In the genomic region with DNA sequence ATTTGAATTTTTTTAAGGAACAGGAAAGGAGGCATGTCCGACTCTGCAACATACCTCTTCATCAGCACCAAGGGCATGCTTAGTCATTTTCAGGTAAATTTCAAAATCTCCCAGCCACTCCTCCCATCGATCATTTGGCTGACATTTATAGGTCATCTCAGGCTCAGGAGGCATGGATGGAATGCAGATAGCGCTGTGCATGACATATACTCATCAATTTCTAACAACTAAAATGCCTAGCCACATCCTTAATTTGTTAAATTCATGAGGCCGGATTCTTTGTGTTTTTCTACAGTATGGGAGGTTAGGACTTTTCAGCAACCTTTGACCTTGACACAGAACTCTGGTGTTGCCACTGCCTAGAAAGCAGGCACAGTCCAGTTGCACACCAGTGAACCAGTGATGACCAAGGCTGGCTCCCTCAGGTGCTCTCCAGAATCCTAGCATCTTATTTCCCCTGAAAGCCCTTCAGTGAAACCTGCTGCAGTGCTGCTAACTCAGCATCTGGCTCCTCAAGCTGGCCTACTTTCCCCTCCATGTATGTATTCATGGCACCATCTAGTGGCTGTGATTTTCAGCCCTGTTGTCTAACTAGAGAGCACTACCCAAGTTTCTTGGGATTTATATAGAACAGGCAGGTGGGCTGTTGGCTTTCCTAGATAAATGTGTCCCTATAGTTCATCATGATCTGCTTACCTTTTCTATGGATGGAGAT, we compare ENCODE assay signal across 10 mouse cellular contexts. TPM values are rescaled to one million over a fixed set of nuclear protein-coding genes. Genes with fewer than 3 reads are reported as not detected.
DNase-seq lines count a peak whose midpoint lies in the region; ATAC-seq lines count a peak whose summit lies in the region.
"Had no signal": no experiment of that assay in that cellular context is flagged by ENCODE, and none has a peak within 500 bp of the region (broad histone marks: within the 10 kb centered on the region; RNA-seq: fewer than 3 reads in every experiment).

No protein-coding gene starts in this region.

- DNase-seq in heart, postnatal 10 days, result peak; percentile 48 to 57
- DNase-seq in heart, adult 11 months, result no peak
- peak; percentile 60 for DNase-seq in adrenal gland, postnatal 14 days
- DNase-seq in embryonic facial prominence, embryonic 14.5 days (ENCODE audit: low spot score), result peak; percentile 79
- DNase-seq in kidney, adult 18-20 months, result peak; percentile 12
- peak; percentile 54 to 70 for DNase-seq in left cerebral cortex, postnatal 36 days (ENCODE audit: low spot score in 2 of 2)
- DNase-seq in right cerebral cortex, adult 2 months (ENCODE audit: low spot score in 2 of 2), result peak; percentile 71 to 85

- no peak overlapping the region for H3K9ac ChIP-seq in embryonic facial prominence, embryonic 14.5 days (ENCODE audit: low read depth, low read length)
- H3K9ac ChIP-seq: heart, embryonic 13.5 days had no signal

- H3K27me3 ChIP-seq in embryonic facial prominence, embryonic 14.5 days (replicated peaks; ENCODE audit: control insufficient read depth, insufficient read depth, low read length), result no peaks in the 10 kb centered on the region
- H3K27me3 ChIP-seq: heart, embryonic 13.5 days had no signal

- intact Hi-C loops in heart, postnatal 10 days (cut with DNase I), result loop anchor here (2.0 kb wide), 1 partner anchor 1183 kb away; no protein-coding TSS in a partner anchor
- intact Hi-C loops in left cerebral cortex, postnatal 36 days (cut with DNase I), result loop anchor here (5.0 kb wide), 2 partner anchors 532 to 1182 kb away; no protein-coding TSS in a partner anchor

- H3K36me3 ChIP-seq in embryonic facial prominence, embryonic 14.5 days (ENCODE audit: control insufficient read depth, insufficient read depth, low read length), result no peaks in the 10 kb centered on the region
- H3K36me3 ChIP-seq: G1E; heart, embryonic 13.5 days had no signal

- WGBS in embryonic facial prominence, embryonic 14.5 days, result 72% methylated on average over 4 of the region's 4 CpGs

- H3K4me3 ChIP-seq in embryonic facial prominence, embryonic 14.5 days (ENCODE audit: low read depth, low read length), result no peak overlapping the region
- H3K4me3 ChIP-seq: heart, embryonic 13.5 days had no signal

- H3K27ac ChIP-seq in embryonic facial prominence, embryonic 14.5 days (replicated peaks; ENCODE audit: low read depth, low read length), result no peak overlapping the region
- H3K27ac ChIP-seq: heart, embryonic 13.5 days had no signal

- no peaks in the 10 kb centered on the region for H3K9me3 ChIP-seq in embryonic facial prominence, embryonic 14.5 days (ENCODE audit: control insufficient read depth, low read length)
- H3K9me3 ChIP-seq: heart, embryonic 13.5 days had no signal

- no peaks in the 10 kb centered on the region for H3K4me1 ChIP-seq in embryonic facial prominence, embryonic 14.5 days (ENCODE audit: control insufficient read depth, insufficient read depth, low read length)
- H3K4me1 ChIP-seq: heart, embryonic 13.5 days had no signal

- ATAC-seq in embryonic facial prominence, embryonic 14.5 days (ENCODE audit: low read depth), result peak; percentile 65; the same call in 1 of the 2 replicates
- no peak for ATAC-seq in erythroid progenitor cell, adult 5-6 weeks (replicated peaks; ENCODE audit: low FRiP score, poor library complexity, severe bottlenecking)

- H3K4me2 ChIP-seq in embryonic facial prominence, embryonic 14.5 days (ENCODE audit: low read depth, low read length), result no peak overlapping the region
- H3K4me2 ChIP-seq: heart, embryonic 13.5 days had no signal

RNA-seq across cellular contexts. Expression of a gene that starts 35.9 kb away (rescaled TPM):
- not detected for total RNA-seq in heart, postnatal 10 days (2021)
- total RNA-seq in adrenal gland, postnatal 14 days (2021), result 0.19 TPM in 1 of 2 replicates, not detected in the other
- 1.6 and 1.7 TPM in 2 replicates for polyA plus RNA-seq in embryonic facial prominence, embryonic 14.5 days (2014; fragmentation: Nextera tagmentation; extraction: Ambion mirVana)
- total RNA-seq in left cerebral cortex, postnatal 36 days (2021), result 10 to 100 TPM; 45.2 to 50.0 TPM
- total RNA-seq in erythroid progenitor cell, adult 5-6 weeks (2015; ENCODE audit: low replicate concordance), result not detected in 2 replicates
- total RNA-seq in erythroid progenitor cell, adult 5-6 weeks (2017; ENCODE audit: low replicate concordance), result not detected in 2 replicates
- polyA plus RNA-seq: G1E had no signal

RNA-seq across cellular contexts. Expression of a gene that starts 54.5 kb away (rescaled TPM):
- 1 to 10 TPM in 1 of 2 experiments, under 1 TPM in 1; 0.64 to 1.1 TPM for total RNA-seq in heart, postnatal 10 days (2021)
- total RNA-seq in adrenal gland, postnatal 14 days (2021), result 7.6 and 10.5 TPM in 2 replicates
- 3.3 and 4.4 TPM in 2 replicates for polyA plus RNA-seq in embryonic facial prominence, embryonic 14.5 days (2014; fragmentation: Nextera tagmentation; extraction: Ambion mirVana)
- 100 to 1,000 TPM; 205 to 212 TPM for total RNA-seq in left cerebral cortex, postnatal 36 days (2021)
- not detected in 2 replicates for total RNA-seq in erythroid progenitor cell, adult 5-6 weeks (2015; ENCODE audit: low replicate concordance)
- total RNA-seq in erythroid progenitor cell, adult 5-6 weeks (2017; ENCODE audit: low replicate concordance), result not detected in 2 replicates
- polyA plus RNA-seq: G1E had no signal

Comparison
In these comparisons a context has a peak if more than half of its experiments do, and no peak if none do; other contexts are left out.
1. RNA of a gene that starts 35.9 kb away (total RNA-seq): 45.2 to 50.0 TPM in left cerebral cortex, postnatal 36 days; 0.19 TPM in adrenal gland, postnatal 14 days, not detected in heart, postnatal 10 days and not detected in erythroid progenitor cell, adult 5-6 weeks; every median in the first group is over 10 times any median in the second.
2. RNA of a gene that starts 54.5 kb away (total RNA-seq): 205 to 212 TPM in left cerebral cortex, postnatal 36 days; 7.6 to 10.5 TPM in adrenal gland, postnatal 14 days, 0.64 to 1.1 TPM in heart, postnatal 10 days and not detected in erythroid progenitor cell, adult 5-6 weeks; every median in the first group is over 10 times any median in the second.